Mouse (Mus musculus) ES-Bruce4 (cell line): ENCODE measurements around the gene Muc20.

Source experiments
- CTCF ChIP-seq: IDR thresholded peaks from one replicate; pipeline ENCODE4 v1.8.1; 2011; ENCODE audit warnings: low read depth, low read length
- EP300 ChIP-seq: IDR thresholded peaks from 2 replicates; pipeline ENCODE4 v1.6.1; 2011; ENCODE audit warnings: low read depth, low read length; ENCODE audit not compliant: insufficient read depth
- POLR2A ChIP-seq: IDR thresholded peaks from one replicate; pipeline ENCODE4 v1.8.1; 2011; ENCODE audit warnings: low read length; ENCODE audit not compliant: insufficient read depth

- TF ChIP-seq POLR2A (no peak), CTCF (no peak), EP300 (no peak)
Observed at GRCm38 (mm10) chr16:32736022-32736421, 61.2 kb downstream of the Muc20 start.
